Mouse (Mus musculus): Measurements from ENCODE around the gene Amhr2. TPM values are rescaled to one million over a fixed set of nuclear protein-coding genes. Genes with fewer than 3 reads are reported as not detected.
A peak's percentile ranks its signal among the peaks of the same experiment; 100 is the strongest.

Amhr2 gene
- polyA plus RNA-seq, 1 experiment, result 0.53 TPM

- DNase-seq (ENCODE audit: low read depth), result no peak
- no peak for TF ChIP-seq CTCF (IDR thresholded peaks at IDR 0.05; ENCODE audit: borderline replicate concordance, extremely low read depth, insufficient read depth, insufficient read length)
Observed at GRCm38 (mm10) chr15:102406912-102407580, 38.1 kb upstream of the Amhr2 start.

DNA sequence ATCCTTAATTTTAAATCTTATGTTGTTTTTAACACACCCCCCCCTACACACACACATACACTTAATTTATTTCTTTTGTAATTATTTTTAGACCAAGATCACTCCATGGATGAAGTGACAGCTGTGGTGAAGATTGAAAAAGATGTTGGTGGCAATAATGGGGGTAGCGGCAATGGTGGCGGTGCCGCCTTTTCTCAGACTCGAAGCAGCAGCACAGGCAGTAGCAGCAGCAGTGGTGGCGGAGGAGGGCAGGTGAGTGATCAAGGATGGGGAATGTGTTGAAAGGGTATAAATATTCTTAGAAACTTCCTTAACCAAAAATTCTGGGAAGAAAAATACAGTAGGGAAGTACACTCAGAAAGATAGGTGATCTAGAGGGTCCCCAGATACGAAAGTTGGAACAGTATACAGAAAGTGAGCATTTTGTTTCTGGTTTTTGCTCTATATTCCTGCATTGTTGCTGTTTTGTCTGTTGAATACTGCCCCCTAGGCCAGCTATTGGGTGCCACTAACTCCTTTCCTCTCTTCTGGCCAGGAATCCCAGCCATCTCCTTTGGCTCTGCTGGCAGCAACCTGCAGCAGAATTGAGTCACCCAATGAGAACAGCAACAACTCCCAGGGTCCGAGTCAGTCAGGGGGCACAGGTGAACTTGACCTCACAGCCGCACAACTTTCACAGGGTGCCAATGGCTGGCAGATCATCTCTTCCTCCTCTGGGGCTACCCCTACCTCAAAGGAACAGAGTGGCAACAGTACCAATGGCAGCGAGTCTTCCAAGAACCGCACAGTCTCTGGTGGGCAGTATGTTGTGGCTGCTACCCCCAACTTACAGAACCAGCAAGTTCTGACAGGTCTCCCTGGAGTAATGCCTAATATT is 37.2 kb upstream of the Amhr2 start:
- TF ChIP-seq POLR2A (IDR thresholded peaks at IDR 0.05; ENCODE audit: borderline replicate concordance, extremely low read depth, insufficient read depth, insufficient read length, poor library complexity, severe bottlenecking) (no peak), CTCF (IDR thresholded peaks at IDR 0.05; ENCODE audit: borderline replicate concordance, extremely low read depth, insufficient read depth, insufficient read length) (no peak)
- no peak for DNase-seq (ENCODE audit: low read depth)

- no peak for DNase-seq (ENCODE audit: low read depth)
- TF ChIP-seq CTCF (IDR thresholded peaks at IDR 0.05; ENCODE audit: borderline replicate concordance, extremely low read depth, insufficient read depth, insufficient read length) (no peak), POLR2A (IDR thresholded peaks at IDR 0.05; ENCODE audit: borderline replicate concordance, extremely low read depth, insufficient read depth, insufficient read length, poor library complexity, severe bottlenecking) (no peak)
Observed at GRCm38 (mm10) chr15:102408558-102409130, 36.5 kb upstream of the Amhr2 start.

DNA sequence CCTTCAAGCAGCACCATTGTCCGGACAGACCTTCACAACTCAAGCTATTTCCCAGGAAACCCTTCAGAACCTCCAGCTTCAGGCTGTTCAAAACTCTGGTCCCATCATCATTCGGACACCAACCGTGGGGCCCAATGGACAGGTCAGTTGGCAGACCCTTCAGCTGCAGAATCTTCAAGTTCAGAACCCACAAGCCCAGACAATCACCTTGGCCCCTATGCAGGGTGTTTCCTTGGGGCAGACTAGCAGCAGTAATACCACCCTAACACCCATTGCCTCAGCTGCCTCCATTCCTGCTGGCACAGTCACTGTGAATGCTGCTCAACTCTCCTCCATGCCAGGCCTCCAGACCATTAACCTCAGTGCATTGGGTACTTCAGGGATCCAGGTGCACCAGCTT is 35.9 kb upstream of the Amhr2 start:
- DNase-seq (ENCODE audit: low read depth), result no peak
- TF ChIP-seq POLR2A (IDR thresholded peaks at IDR 0.05; ENCODE audit: borderline replicate concordance, extremely low read depth, insufficient read depth, insufficient read length, poor library complexity, severe bottlenecking) (no peak), CTCF (IDR thresholded peaks at IDR 0.05; ENCODE audit: borderline replicate concordance, extremely low read depth, insufficient read depth, insufficient read length) (no peak)

- TF ChIP-seq POLR2A (IDR thresholded peaks at IDR 0.05; ENCODE audit: borderline replicate concordance, extremely low read depth, insufficient read depth, insufficient read length, poor library complexity, severe bottlenecking) (no peak), CTCF (IDR thresholded peaks at IDR 0.05; ENCODE audit: borderline replicate concordance, extremely low read depth, insufficient read depth, insufficient read length) (no peak)
- no peak for DNase-seq (ENCODE audit: low read depth)
Observed at GRCm38 (mm10) chr15:102411077-102411476, 34.1 kb upstream of the Amhr2 start.

DNA sequence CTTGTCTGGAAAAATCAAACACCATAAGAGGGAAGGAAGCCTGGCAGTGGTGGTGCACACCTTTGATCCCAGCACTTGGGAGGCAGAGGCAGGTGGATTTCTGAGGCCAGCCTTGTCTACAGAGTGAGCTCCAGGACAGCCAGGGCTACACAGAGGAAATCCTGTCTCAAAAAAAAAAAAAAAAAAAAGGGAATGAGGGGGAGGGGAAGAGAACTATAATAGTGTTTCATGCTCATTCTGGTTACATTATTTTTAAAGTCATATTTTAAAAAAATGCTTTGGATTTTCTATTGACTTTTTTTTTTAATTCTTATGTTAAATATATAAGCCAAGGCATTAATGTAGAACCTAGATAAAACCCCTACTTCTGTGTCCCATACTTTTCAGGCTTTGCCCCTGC is 31.5 kb upstream of the Amhr2 start:
- DNase-seq (ENCODE audit: low read depth), result no peak
- TF ChIP-seq CTCF (IDR thresholded peaks at IDR 0.05; ENCODE audit: borderline replicate concordance, extremely low read depth, insufficient read depth, insufficient read length) (no peak), POLR2A (IDR thresholded peaks at IDR 0.05; ENCODE audit: borderline replicate concordance, extremely low read depth, insufficient read depth, insufficient read length, poor library complexity, severe bottlenecking) (no peak)

- no peak for DNase-seq (ENCODE audit: low read depth)
- no peak for TF ChIP-seq POLR2A (IDR thresholded peaks at IDR 0.05; ENCODE audit: borderline replicate concordance, extremely low read depth, insufficient read depth, insufficient read length, poor library complexity, severe bottlenecking)
- TF ChIP-seq CTCF (IDR thresholded peaks at IDR 0.05; ENCODE audit: borderline replicate concordance, extremely low read depth, insufficient read depth, insufficient read length), result no peak
Observed at GRCm38 (mm10) chr15:102417524-102417923, 27.6 kb upstream of the Amhr2 start.

GRCm38 (mm10) chr15:102420986-102421385 is 24.2 kb upstream of the Amhr2 start:
- no peak for DNase-seq (ENCODE audit: low read depth)
- TF ChIP-seq CTCF (IDR thresholded peaks at IDR 0.05; ENCODE audit: borderline replicate concordance, extremely low read depth, insufficient read depth, insufficient read length) (no peak), POLR2A (IDR thresholded peaks at IDR 0.05; ENCODE audit: borderline replicate concordance, extremely low read depth, insufficient read depth, insufficient read length, poor library complexity, severe bottlenecking) (no peak)

DNA sequence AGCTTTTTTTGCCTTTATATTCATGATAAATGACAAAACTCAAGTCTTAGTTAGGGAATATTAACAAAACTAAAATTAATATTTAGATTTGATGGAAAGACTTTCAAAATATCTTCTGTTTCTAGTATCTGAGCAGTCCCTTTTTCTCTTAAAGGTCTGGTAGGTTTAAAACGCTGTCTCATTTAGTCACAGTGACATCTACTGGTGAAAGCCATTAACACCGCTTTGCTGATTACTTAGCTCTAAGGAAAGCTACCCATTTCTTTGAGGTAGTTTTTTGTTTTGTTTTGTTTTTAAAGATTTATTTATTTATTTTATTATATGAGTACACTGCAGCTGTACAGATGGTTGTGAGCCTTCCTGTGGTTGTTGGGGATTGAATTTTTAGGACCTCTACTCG is 23.7 kb upstream of the Amhr2 start:
- DNase-seq (ENCODE audit: low read depth), result peak; percentile 83
- TF ChIP-seq CTCF (IDR thresholded peaks at IDR 0.05; ENCODE audit: borderline replicate concordance, extremely low read depth, insufficient read depth, insufficient read length), result peak; percentile 38; the same call in 1 of the 2 replicates
- TF ChIP-seq POLR2A (IDR thresholded peaks at IDR 0.05; ENCODE audit: borderline replicate concordance, extremely low read depth, insufficient read depth, insufficient read length, poor library complexity, severe bottlenecking), result no peak

- DNase-seq (ENCODE audit: low read depth), result no peak
- TF ChIP-seq POLR2A (IDR thresholded peaks at IDR 0.05; ENCODE audit: borderline replicate concordance, extremely low read depth, insufficient read depth, insufficient read length, poor library complexity, severe bottlenecking), result no peak
- no peak for TF ChIP-seq CTCF (IDR thresholded peaks at IDR 0.05; ENCODE audit: borderline replicate concordance, extremely low read depth, insufficient read depth, insufficient read length)
Observed at GRCm38 (mm10) chr15:102423602-102424240, 21.4 kb upstream of the Amhr2 start.

- no peak for TF ChIP-seq POLR2A (IDR thresholded peaks at IDR 0.05; ENCODE audit: borderline replicate concordance, extremely low read depth, insufficient read depth, insufficient read length, poor library complexity, severe bottlenecking)
- no peak for TF ChIP-seq CTCF (IDR thresholded peaks at IDR 0.05; ENCODE audit: borderline replicate concordance, extremely low read depth, insufficient read depth, insufficient read length)
- DNase-seq (ENCODE audit: low read depth), result no peak
Observed at GRCm38 (mm10) chr15:102424657-102425056, 20.5 kb upstream of the Amhr2 start.
